Mouse (Mus musculus) kidney, postnatal 10 days (tissue): ENCODE measurements around the gene 4933405O20Rik.

Source experiments
- DNase-seq: peaks from one replicate; pipeline ENCODE4 v3.0.0; 2021; ENCODE audit warnings: mixed read lengths

4933405O20Rik gene

GRCm38 (mm10) chr7:50598890-50599289 lies at the start of gene 4933405O20Rik:
Gene 4933405O20Rik, plus strand, starts transcription at chr7:50599190.
- no peak for DNase-seq

GRCm38 (mm10) chr7:50549572-50549971 lies 49.4 kb upstream of the 4933405O20Rik start:
- no peak for DNase-seq

GRCm38 (mm10) chr7:50551426-50551825 lies 47.6 kb upstream of the 4933405O20Rik start:
- no peak for DNase-seq

GRCm38 (mm10) chr7:50562708-50563107 lies 36.3 kb upstream of the 4933405O20Rik start:
- no peak for DNase-seq

GRCm38 (mm10) chr7:50573841-50574240 lies 25.1 kb upstream of the 4933405O20Rik start:
- no peak for DNase-seq

- DNase-seq = no peak
Observed at GRCm38 (mm10) chr7:50588642-50589424, 10.2 kb upstream of the 4933405O20Rik start.

GRCm38 (mm10) chr7:50614101-50614500 lies 15.1 kb downstream of the 4933405O20Rik start:
- DNase-seq = no peak

GRCm38 (mm10) chr7:50629186-50629585 lies 30.2 kb downstream of the 4933405O20Rik start:
- no peak for DNase-seq

GRCm38 (mm10) chr7:50633147-50633546 lies 34.2 kb downstream of the 4933405O20Rik start:
- DNase-seq = no peak
